Mouse (Mus musculus) liver, postnatal 0 days (tissue): ENCODE measurements around the gene Vcp. TPM values are rescaled to one million over a fixed set of nuclear protein-coding genes. Genes with fewer than 3 reads are reported as not detected.

Experiments
- ATAC-seq: fragments of 200-750 bp; cut with Nextera tagmentation; 2 replicates; pipeline ENCODE4 v1.8.0; 2017; ENCODE audit warnings: mild to moderate bottlenecking, moderate library complexity
- DNase-seq: peaks from one replicate; pipeline ENCODE4 v3.0.0-alpha.2; 2016
- H3K27ac ChIP-seq: fragments of 300-500 bp; sonication (generic); 2 replicates; pipeline ENCODE4 v1.5.1; 2014; ENCODE audit warnings: antibody characterized with exemption, moderate library complexity, mild to moderate bottlenecking, low read depth
- H3K27me3 ChIP-seq: fragments of 300-500 bp; sonication (generic); 2 replicates; pipeline ENCODE4 v1.6.1; 2014; ENCODE audit warnings: low read length, control low read depth, mixed read lengths; ENCODE audit not compliant: insufficient read depth
- H3K36me3 ChIP-seq: fragments of 300-500 bp; sonication (generic); replicated peaks from 2 replicates; pipeline ENCODE4 v1.6.1; 2014; ENCODE audit warnings: mild to moderate bottlenecking, control low read depth, low read length, moderate library complexity, mixed read lengths; ENCODE audit not compliant: insufficient read depth
- H3K4me1 ChIP-seq: fragments of 300-500 bp; sonication (generic); 2 replicates; pipeline ENCODE4 v1.6.1; 2014; ENCODE audit warnings: antibody characterized with exemption, mild to moderate bottlenecking, control low read depth; ENCODE audit not compliant: insufficient read depth
- H3K4me2 ChIP-seq: fragments of 300-500 bp; sonication (generic); 2 replicates; pipeline ENCODE4 v1.6.1; 2014; ENCODE audit warnings: low read depth, mild to moderate bottlenecking, low read length, moderate library complexity, mixed read lengths
- H3K4me3 ChIP-seq: fragments of 300-500 bp; sonication (generic); 2 replicates; pipeline ENCODE4 v1.5.1; 2014; ENCODE audit warnings: low read depth, low read length
- H3K9ac ChIP-seq: fragments of 300-500 bp; sonication (generic); replicated peaks from 2 replicates; pipeline ENCODE4 v1.6.1; 2014; ENCODE audit warnings: mild to moderate bottlenecking, moderate library complexity
- H3K9me3 ChIP-seq: fragments of 300-500 bp; sonication (generic); 2 replicates; pipeline ENCODE4 v1.6.1; 2016; ENCODE audit warnings: mild to moderate bottlenecking, control low read depth, low read length, mixed read lengths
- CTCF ChIP-seq: sonication (generic); IDR thresholded peaks from 2 replicates; pipeline ENCODE4 v1.5.1; 2016; ENCODE audit warnings: antibody characterized with exemption, low read depth
- EP300 ChIP-seq: IDR thresholded peaks from 2 replicates; pipeline ENCODE4 v1.6.1; 2016; ENCODE audit warnings: antibody characterized with exemption, low read depth, mild to moderate bottlenecking
- WGBS: fragments of 180-500 bp; shearing (Covaris S2); extraction: QIAGEN DNeasy Blood & Tissue Kit; methylation state at CpG from one replicate; pipeline ENCODE4 v1.1.7; 2014; ENCODE audit not compliant: insufficient replicate concordance; 5-methylcytosine and 5-hydroxymethylcytosine counted together
- polyA plus RNA-seq: library from polyadenylated mRNA; unstranded; fragments of >200 nt; fragmentation: Nextera tagmentation; extraction: Ambion mirVana; gene quantifications from 2 replicates; pipeline ENCODE4 v1.2.1, GENCODE M21; 2015

Gene Vcp
- polyA plus RNA-seq, 1 experiment from 2014 or later = 145 TPM

DNA sequence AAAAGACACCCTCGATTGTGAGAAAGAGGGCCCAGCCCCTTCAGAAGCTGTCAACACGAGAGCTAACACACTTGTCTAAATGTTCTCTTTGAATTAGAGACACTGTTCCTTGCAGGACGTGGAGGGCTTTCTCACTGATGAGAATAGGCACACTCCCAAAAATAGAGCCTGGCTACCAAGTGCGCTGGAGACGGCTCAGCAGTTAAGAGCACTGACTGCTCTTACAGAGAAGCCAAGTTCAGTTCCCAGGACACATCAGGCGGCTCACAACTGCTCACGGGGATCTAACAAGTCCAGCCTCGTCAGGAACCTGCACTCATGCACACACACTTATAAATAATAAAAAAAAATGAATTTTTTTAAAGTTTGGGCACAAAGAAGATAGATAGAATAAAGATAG lies 41.4 kb downstream of the Vcp start:
- Histone ChIP-seq H3K27ac (no peak overlapping the region), H3K9ac (no peak overlapping the region), H3K36me3 (peaks cover 9% of the 10 kb centered on the region), H3K4me3 (no peak overlapping the region), H3K27me3 (0 out of 2 replicates have a peak, but pooled peaks cover 3% of the 10 kb centered on the region), H3K9me3 (no peaks in the 10 kb centered on the region), H3K4me1 (no peaks in the 10 kb centered on the region), H3K4me2 (no peak overlapping the region)
- TF ChIP-seq CTCF (no peak), EP300 (no peak)
- ATAC-seq = no peak
- no peak for DNase-seq
- 63% methylated on average over 8 of the region's 8 CpGs for WGBS

DNA sequence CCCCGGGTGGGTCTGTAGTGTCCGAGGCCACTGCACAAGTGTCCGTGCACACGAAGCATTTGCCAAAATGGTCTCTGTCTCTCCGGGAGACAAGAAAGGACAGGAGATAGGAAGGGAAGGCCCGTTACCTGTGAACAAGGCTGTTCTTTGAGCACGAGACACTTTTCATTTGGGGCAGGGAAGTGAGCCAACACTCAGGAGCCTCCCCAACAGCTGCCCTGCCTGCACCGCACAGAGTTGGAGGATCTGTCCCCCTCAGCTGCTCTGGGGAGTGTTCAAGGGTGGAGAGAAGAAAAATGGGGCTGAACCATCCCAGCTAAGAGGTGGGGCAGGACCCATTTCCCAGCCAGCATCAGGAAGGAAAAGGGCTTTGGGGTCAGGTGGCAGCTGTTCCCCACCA lies 42.3 kb downstream of the Vcp start:
- TF ChIP-seq CTCF = no peak
- TF ChIP-seq EP300 = no peak
- 84% methylated on average over 8 of the region's 8 CpGs for WGBS
- ATAC-seq = no peak

DNA sequence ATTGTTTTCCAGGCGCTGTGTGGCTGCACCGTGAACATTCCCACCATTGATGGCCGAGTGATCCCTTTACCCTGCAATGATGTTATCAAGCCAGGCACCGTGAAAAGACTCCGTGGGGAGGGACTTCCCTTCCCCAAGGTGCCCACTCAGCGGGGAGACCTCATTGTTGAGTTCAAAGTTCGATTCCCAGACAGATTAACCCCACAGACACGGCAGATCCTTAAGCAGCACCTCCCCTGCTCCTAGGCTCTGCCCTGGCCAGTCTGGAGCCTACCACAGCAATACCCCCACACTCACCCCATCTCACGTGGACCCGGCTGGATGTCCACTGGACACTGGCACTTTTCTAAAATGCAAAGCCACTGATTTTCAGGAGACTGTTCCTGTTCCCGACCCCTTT lies 43.0 kb downstream of the Vcp start:
- Histone ChIP-seq H3K4me1 (no peaks in the 10 kb centered on the region), H3K4me2 (no peak overlapping the region), H3K9me3 (no peaks in the 10 kb centered on the region), H3K27ac (no peak overlapping the region), H3K36me3 (peaks cover 9% of the 10 kb centered on the region), H3K9ac (no peak overlapping the region), H3K27me3 (no peaks in the 10 kb centered on the region), H3K4me3 (no peak overlapping the region)
- 70% methylated on average over 11 of the region's 11 CpGs for WGBS
- TF ChIP-seq CTCF = no peak
- no peak for TF ChIP-seq EP300
- DNase-seq = no peak
- ATAC-seq = no peak

More for the DNA sequence above, 42.3 kb downstream of the Vcp start:
- H3K36me3 ChIP-seq = peaks cover 9% of the 10 kb centered on the region
- H3K27ac ChIP-seq = no peak overlapping the region
- no peak for DNase-seq
- H3K9me3 ChIP-seq = no peaks in the 10 kb centered on the region
- no peaks in the 10 kb centered on the region for H3K27me3 ChIP-seq
- H3K4me1 ChIP-seq = no peaks in the 10 kb centered on the region
- H3K9ac ChIP-seq = no peak overlapping the region
- H3K4me3 ChIP-seq = no peak overlapping the region
- no peak overlapping the region for H3K4me2 ChIP-seq

DNA sequence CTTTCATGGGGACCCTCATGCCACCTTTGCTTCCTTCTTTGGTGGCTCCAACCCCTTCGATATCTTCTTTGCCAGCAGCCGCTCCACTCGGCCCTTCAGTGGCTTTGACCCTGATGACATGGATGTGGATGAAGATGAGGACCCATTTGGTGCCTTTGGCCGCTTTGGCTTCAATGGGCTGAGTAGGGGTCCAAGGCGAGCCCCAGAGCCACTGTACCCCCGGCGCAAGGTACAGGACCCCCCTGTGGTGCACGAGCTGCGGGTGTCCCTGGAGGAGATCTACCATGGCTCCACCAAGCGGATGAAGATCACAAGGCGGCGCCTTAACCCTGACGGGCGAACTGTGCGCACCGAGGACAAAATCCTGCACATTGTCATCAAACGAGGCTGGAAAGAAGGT lies 43.7 kb downstream of the Vcp start:
- Histone ChIP-seq H3K4me3 (no peak overlapping the region), H3K4me1 (no peaks in the 10 kb centered on the region), H3K27me3 (no peaks in the 10 kb centered on the region), H3K4me2 (no peak overlapping the region), H3K27ac (no peak overlapping the region), H3K9me3 (no peaks in the 10 kb centered on the region), H3K36me3 (peaks cover 9% of the 10 kb centered on the region), H3K9ac (no peak overlapping the region)
- no peak for ATAC-seq
- 84% methylated on average over 17 of the region's 17 CpGs for WGBS
- no peak for DNase-seq
- TF ChIP-seq CTCF (no peak), EP300 (no peak)

DNA sequence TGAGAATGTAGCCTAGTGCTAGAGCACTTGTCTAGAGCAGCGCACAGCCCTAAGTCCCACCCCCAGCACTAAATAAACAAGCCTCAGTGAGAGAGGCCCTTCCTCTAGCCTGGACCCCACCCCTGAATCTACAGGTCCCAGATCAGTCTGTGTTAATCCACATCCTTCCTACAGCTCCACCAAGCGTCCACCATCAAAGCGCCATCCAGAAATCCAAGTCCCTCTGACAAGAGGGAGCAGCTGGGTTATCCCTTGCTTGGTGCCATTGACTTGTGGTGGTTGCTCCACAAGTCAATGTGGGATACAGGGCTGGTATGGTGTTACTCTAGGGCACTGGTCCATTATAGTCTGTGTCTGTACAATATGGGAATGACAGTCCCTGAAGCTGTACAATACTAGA lies 45.1 kb downstream of the Vcp start:
- H3K27me3 ChIP-seq = no peaks in the 10 kb centered on the region
- H3K9ac ChIP-seq = no peak overlapping the region
- H3K4me1 ChIP-seq = peaks cover 4% of the 10 kb centered on the region
- H3K4me2 ChIP-seq = no peak overlapping the region
- 86% methylated on average over 3 of the region's 3 CpGs for WGBS
- no peak for TF ChIP-seq EP300
- TF ChIP-seq CTCF = no peak
- peaks cover 9% of the 10 kb centered on the region for H3K36me3 ChIP-seq
- ATAC-seq (no peak), DNase-seq (no peak)
- H3K4me3 ChIP-seq = no peak overlapping the region
- no peaks in the 10 kb centered on the region for H3K9me3 ChIP-seq
- H3K27ac ChIP-seq = no peak overlapping the region

DNA sequence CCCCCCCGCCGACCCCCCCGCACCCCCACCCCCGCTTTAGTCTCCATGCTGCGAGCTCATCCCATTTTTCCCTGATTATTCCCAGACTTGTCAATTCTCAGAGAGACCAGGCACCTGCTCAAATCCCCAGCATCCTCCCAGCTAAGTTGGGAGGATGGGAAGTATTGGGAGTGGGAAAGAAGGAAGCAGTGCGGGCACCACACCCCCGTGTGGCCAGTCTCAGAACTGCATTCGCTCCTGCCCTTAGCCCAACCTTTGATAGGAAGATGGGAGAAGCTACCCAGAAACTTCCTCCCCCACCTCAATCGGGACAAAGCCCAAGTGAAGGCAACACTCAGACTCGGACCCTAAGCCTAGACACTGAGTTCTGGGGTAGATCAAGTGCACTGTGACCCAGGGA lies 46.0 kb downstream of the Vcp start:
- WGBS = 8% methylated on average over 10 of the region's 10 CpGs
- 0 out of 2 replicates have a peak, but pooled peaks cover 2% of the 10 kb centered on the region for H3K27me3 ChIP-seq
- H3K4me2 ChIP-seq = no peak overlapping the region
- no peak for TF ChIP-seq EP300
- TF ChIP-seq CTCF = peak; percentile 91
- peaks cover 9% of the 10 kb centered on the region for H3K36me3 ChIP-seq
- no peak overlapping the region for H3K4me3 ChIP-seq
- DNase-seq (peak; percentile 76), ATAC-seq (no peak)
- no peak overlapping the region for H3K9ac ChIP-seq
- no peak overlapping the region for H3K27ac ChIP-seq
- no peaks in the 10 kb centered on the region for H3K9me3 ChIP-seq
- H3K4me1 ChIP-seq = peaks cover 6% of the 10 kb centered on the region
